Mouse (Mus musculus) heart, embryonic 11.5 days (tissue): ENCODE data around the gene Gtf3c4. TPM values are rescaled to one million over a fixed set of nuclear protein-coding genes. Genes with fewer than 3 reads are reported as not detected.
A peak's percentile ranks its signal among the peaks of the same experiment; 100 is the strongest.

Source experiments
- ATAC-seq: fragments of 200-750 bp; cut with Nextera tagmentation; replicated peaks from 2 replicates; pipeline ENCODE4 v1.8.0; 2017; ENCODE audit warnings: moderate library complexity; ENCODE audit not compliant: insufficient number of reproducible peaks, low FRiP score, low TSS enrichment
- H3K27ac ChIP-seq: fragments of 300-500 bp; sonication (generic); 2 replicates; pipeline ENCODE4 v1.5.1; 2014; ENCODE audit warnings: mild to moderate bottlenecking, low read depth, low read length
- H3K27me3 ChIP-seq: fragments of 300-500 bp; sonication (generic); 2 replicates; pipeline ENCODE4 v1.6.1; 2014; ENCODE audit warnings: mild to moderate bottlenecking, low read length, mixed read lengths; ENCODE audit not compliant: control insufficient read depth, insufficient read depth
- H3K36me3 ChIP-seq: fragments of 300-500 bp; sonication (generic); 2 replicates; pipeline ENCODE4 v1.6.1; 2014; ENCODE audit warnings: mild to moderate bottlenecking, low read length, moderate library complexity, mixed read lengths; ENCODE audit not compliant: control insufficient read depth, insufficient read depth
- H3K4me1 ChIP-seq: fragments of 300-500 bp; sonication (generic); 2 replicates; pipeline ENCODE4 v1.6.1; 2014; ENCODE audit warnings: low read length; ENCODE audit not compliant: control insufficient read depth, insufficient read depth
- H3K4me2 ChIP-seq: fragments of 300-500 bp; sonication (generic); 2 replicates; pipeline ENCODE4 v1.6.1; 2014; ENCODE audit warnings: mild to moderate bottlenecking, moderate library complexity
- H3K4me3 ChIP-seq: fragments of 300-500 bp; sonication (generic); 2 replicates; pipeline ENCODE4 v1.5.1; 2014; ENCODE audit warnings: low read depth, low read length
- H3K9ac ChIP-seq: fragments of 300-500 bp; sonication (generic); 2 replicates; pipeline ENCODE4 v1.6.1; 2014; ENCODE audit warnings: mild to moderate bottlenecking, low read depth, low read length, moderate library complexity
- H3K9me3 ChIP-seq: fragments of 300-500 bp; sonication (generic); replicated peaks from 2 replicates; pipeline ENCODE4 v1.6.1; 2016; ENCODE audit warnings: low read length; ENCODE audit not compliant: control insufficient read depth
- WGBS: fragments of 180-500 bp; shearing (Covaris S2); extraction: QIAGEN DNeasy Blood & Tissue Kit; methylation state at CpG from one replicate; pipeline ENCODE4 v1.1.7; 2014; ENCODE audit not compliant: insufficient replicate concordance; 5-methylcytosine and 5-hydroxymethylcytosine counted together
- polyA plus RNA-seq: library from polyadenylated mRNA; unstranded; fragments of >200 nt; fragmentation: Nextera tagmentation; extraction: Ambion mirVana; gene quantifications from 2 replicates; pipeline ENCODE4 v1.2.1, GENCODE M21; 2014

Gtf3c4 gene
- polyA plus RNA-seq, 1 experiment from 2014 or later: 13.7 TPM

DNA sequence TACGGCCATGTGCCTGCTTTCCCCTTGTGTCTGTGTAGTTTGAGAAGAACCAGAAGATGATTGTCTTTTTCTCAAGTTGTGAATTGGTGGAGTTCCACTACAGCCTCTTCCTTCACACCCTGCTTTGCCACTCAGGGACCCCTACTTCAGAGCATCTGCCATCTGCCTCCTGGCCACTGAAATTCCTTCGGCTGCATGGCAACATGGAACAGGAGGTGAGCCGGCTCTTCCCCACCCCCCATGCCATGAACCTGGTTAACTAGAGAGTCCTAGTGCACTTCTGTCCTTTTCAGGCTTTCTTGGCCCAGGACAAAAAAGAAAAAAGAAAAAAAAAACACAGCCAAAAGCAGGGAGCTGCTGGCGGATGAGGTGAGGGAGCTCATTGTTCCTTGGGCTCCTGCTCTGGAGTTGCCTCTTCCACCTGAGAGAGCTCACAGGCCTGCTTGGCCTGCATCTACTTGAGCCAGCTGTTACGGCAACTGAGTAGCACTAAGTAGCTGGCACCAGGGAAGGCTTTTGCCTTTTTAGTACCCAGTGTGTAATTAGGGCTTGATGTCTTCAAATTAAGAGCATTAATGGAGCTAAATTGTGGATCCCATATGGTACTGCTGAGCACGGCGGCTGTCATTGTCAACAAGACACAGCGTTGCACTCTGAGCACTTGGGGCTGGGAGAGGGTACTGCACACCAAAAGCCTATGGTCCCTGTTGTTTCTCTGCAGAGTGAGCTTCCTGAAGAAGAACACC lies 20.7 kb upstream of the Gtf3c4 start:
- Histone ChIP-seq H3K4me3 (no peak overlapping the region), H3K27ac (no peak overlapping the region), H3K36me3 (peaks cover 11% of the 10 kb centered on the region), H3K9ac (no peak overlapping the region), H3K4me2 (no peak overlapping the region), H3K4me1 (no peaks in the 10 kb centered on the region), H3K9me3 (no peaks in the 10 kb centered on the region), H3K27me3 (no peaks in the 10 kb centered on the region)
- no peak for ATAC-seq
- 94% methylated on average over 8 of the region's 8 CpGs for WGBS

DNA sequence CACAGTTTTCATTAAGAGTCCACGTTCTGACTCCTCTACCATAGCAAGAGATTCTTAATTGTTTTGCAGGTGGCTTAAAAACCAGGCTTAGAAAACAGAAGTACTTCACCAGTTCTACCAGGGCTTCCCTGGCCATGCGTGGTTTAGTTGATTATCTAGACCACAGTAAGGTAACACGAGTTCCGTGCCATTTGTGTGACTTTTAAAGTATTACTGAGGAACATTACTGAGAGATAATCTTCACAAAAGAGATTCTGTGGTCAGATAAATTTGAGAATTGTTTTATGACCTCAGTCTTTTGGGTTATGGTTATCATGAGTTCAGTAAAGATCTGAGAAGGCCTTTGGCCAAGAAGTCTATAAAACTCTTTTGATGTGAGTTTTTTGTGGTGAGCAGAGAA lies 19.1 kb upstream of the Gtf3c4 start:
- H3K36me3 ChIP-seq: peaks cover 10% of the 10 kb centered on the region
- no peaks in the 10 kb centered on the region for H3K4me1 ChIP-seq
- ATAC-seq: no peak
- no peak overlapping the region for H3K4me3 ChIP-seq
- no peak overlapping the region for H3K27ac ChIP-seq
- H3K9ac ChIP-seq: no peak overlapping the region
- WGBS: 89% methylated on average over 4 of the region's 4 CpGs
- H3K4me2 ChIP-seq: no peak overlapping the region
- no peaks in the 10 kb centered on the region for H3K9me3 ChIP-seq
- no peaks in the 10 kb centered on the region for H3K27me3 ChIP-seq

DNA sequence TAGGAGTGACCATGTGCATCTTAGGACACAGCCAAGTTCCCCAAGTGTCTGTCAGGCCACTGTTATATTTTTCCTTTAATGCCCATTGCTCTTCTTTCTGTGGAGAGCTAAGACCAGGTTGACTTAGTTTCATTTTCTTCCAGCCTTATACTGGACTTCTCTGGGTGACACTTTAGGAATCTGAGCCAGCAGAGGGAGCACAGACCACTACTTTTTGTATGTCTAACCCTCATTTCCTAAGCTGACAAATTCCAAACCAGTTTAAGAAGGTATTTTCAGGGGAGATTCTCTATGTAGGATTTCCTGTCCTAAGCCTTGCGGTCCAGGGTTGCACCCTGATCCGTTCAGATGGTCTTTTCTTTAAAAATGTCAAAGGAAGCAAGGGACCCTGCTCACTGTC lies 15.6 kb upstream of the Gtf3c4 start:
- no peak for ATAC-seq
- no peaks in the 10 kb centered on the region; the same call in 1 of the 2 replicates for H3K36me3 ChIP-seq

DNA sequence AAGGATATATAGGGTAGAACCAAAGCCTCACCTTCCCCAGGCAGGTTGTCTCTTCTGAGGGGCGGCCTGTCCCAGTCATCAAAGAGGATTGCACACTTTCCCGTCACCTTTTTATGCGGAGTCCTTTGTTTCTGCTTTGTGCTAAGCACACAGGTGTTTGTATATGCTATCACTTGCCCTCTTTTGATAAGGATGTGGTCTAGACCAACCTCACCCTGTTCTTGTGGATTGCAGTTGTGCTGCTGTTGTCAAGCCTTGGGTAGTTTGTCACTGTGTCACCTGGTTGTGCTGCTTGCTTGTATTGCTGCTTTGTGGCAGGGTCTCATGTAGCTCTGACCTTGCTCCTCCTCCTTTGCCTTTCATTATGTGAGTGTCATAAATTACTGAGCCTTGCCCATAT lies 12.4 kb upstream of the Gtf3c4 start:
- ATAC-seq: no peak
- Histone ChIP-seq H3K4me3 (no peak overlapping the region), H3K36me3 (peaks cover 6% of the 10 kb centered on the region; the same call in 1 of the 2 replicates), H3K4me1 (no peaks in the 10 kb centered on the region), H3K27ac (no peak overlapping the region), H3K4me2 (no peak overlapping the region), H3K9me3 (no peaks in the 10 kb centered on the region), H3K27me3 (no peaks in the 10 kb centered on the region), H3K9ac (no peak overlapping the region)
- 87% methylated on average over 3 of the region's 3 CpGs for WGBS

More for the DNA sequence above, 15.6 kb upstream of the Gtf3c4 start:
- WGBS: 89% methylated on average over 2 of the region's 2 CpGs
- Histone ChIP-seq H3K4me3 (no peak overlapping the region), H3K9ac (no peak overlapping the region), H3K27ac (no peak overlapping the region), H3K9me3 (no peaks in the 10 kb centered on the region), H3K4me2 (no peak overlapping the region), H3K27me3 (no peaks in the 10 kb centered on the region), H3K4me1 (no peaks in the 10 kb centered on the region)

DNA sequence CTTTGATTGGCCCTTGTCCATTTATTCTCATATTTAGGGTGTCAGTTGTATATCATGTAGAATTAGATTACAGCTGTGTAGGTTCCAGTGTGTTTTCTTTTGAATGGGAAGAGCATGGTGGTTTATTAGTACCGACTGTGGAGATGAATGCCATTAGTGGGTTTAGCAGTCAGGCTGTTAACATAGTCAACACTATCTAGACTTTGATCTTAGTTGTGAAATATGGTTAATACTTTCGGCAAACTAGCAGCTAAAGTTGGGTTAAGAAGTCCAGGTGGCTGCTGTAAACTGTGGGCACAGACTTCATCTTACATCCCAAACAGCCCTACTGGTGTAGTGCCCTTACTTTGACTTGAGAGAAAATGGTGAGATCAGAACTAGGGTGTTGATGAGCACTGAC lies 8.7 kb upstream of the Gtf3c4 start:
- peaks cover 11% of the 10 kb centered on the region; the same call in 1 of the 2 replicates for H3K36me3 ChIP-seq
- no peak overlapping the region for H3K27ac ChIP-seq

DNA sequence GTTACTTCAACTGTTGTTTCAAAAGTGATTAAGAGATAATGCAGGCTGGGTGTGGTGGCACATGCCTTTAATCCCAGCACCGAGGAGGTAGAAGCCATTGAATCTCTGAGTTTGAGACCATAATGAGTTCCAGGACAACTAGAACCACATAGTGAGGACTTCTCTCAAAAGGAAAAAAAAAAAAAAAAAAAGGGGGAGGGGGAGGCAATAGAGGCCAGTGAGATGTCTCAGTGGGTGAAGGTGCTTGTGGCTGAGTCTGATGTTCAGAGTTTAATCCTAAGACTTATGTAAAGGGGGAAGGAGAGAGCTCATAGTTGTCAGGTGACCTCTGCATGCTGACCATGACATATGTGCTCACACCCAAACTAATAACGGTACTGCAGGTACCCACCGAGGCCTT lies 1.9 kb upstream of the Gtf3c4 start:
- Histone ChIP-seq H3K4me2 (peak overlapping the region; percentile 96; the same call in 1 of the 2 replicates), H3K27me3 (no peaks in the 10 kb centered on the region), H3K4me3 (no peak overlapping the region), H3K27ac (no peak overlapping the region), H3K4me1 (peaks cover 13% of the 10 kb centered on the region), H3K9ac (no peak overlapping the region), H3K36me3 (0 out of 2 replicates have a peak, but pooled peaks cover 3% of the 10 kb centered on the region), H3K9me3 (no peaks in the 10 kb centered on the region)
- 73% methylated on average over 3 of the region's 3 CpGs for WGBS
- ATAC-seq: no peak

More for the DNA sequence above, 8.7 kb upstream of the Gtf3c4 start:
- H3K4me1 ChIP-seq: no peaks in the 10 kb centered on the region
- H3K4me2 ChIP-seq: no peak overlapping the region
- no peaks in the 10 kb centered on the region for H3K9me3 ChIP-seq
- no peak overlapping the region for H3K4me3 ChIP-seq
- no peak overlapping the region for H3K9ac ChIP-seq
- 87% methylated on average over 2 of the region's 2 CpGs for WGBS
- no peaks in the 10 kb centered on the region for H3K27me3 ChIP-seq
- no peak for ATAC-seq

DNA sequence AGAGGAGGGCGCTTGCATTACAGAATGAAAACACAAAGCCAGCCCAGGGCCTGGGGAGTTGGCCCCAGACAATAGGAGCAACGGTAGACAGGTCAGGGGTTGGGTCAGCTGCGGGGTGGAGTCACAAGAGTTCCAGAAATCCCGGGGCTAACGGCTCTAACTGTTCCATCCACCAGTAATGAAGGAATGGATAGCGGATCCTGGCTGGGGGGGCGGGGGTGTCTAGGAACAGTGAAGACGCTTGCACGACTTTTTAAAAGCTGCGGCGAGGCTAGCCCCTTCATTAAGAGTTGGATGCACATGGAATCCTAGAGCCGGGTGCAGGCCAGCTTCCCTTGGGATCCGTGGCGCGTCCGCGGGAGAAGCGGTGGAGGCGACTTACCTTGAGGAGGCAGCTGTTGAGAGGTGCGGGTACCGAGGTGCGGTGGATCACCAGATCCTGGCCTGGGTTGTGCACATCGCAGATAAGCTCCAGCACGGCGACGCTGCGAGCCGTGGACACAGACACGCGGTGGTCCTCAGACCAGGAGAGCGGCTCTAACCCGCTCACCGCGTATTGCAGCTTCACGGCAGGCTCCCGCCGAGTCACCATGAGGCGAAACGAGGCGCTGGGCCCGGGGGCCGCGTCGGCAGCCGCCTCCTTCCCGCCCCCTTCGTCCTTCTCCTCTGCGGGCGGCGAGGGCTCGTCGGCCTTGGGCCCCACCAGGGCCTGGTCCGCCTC lies 499 bp downstream of the Gtf3c4 start:
- H3K27me3 ChIP-seq: no peaks in the 10 kb centered on the region
- H3K4me3 ChIP-seq: peak overlapping the region; percentile 99
- H3K9me3 ChIP-seq: no peaks in the 10 kb centered on the region
- H3K4me1 ChIP-seq: peaks cover 19% of the 10 kb centered on the region
- peak overlapping the region; percentile 96 for H3K4me2 ChIP-seq
- H3K27ac ChIP-seq: peak overlapping the region; percentile 91
- WGBS: under 1% methylated on average over 51 of the region's 53 CpGs
- H3K9ac ChIP-seq: peak overlapping the region; percentile 97
- ATAC-seq: peak; percentile 59
- H3K36me3 ChIP-seq: 0 out of 2 replicates have a peak, but pooled peaks cover 4% of the 10 kb centered on the region

DNA sequence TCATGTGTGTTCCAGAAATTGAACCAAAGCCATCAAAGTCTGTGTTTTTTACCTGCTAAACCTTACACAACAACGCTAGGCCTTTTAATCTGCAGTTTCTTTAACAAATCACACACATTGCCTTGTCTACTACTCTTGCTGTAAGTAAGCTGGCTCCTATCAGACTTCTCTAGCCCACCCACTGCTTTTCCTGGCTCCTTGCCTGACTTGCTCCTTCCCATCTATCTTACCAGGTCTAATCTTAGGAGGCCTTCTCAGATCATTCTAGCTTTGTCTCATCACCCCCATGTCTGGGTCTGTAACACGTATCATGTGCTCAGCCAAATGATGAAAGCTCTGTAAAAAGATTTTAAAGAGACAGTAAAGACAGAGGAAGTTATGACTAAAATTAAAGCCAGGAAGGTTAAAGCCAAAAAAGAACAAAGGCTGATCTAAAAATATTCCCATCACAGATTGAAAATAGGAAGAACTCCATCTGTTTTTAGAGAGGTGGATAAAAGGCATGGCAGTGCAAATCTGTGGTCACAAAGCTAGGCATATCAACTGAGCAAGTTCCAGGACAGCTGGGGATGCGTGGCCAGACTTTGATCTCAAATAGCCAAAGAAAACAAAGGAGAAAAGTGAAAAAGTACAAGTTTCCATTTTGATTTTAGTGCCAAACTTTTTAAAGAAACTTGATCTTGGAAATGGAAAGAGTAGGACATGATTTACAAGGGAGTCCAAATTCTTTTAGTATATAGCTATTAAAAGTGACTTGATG lies 3.8 kb downstream of the Gtf3c4 start:
- no peaks in the 10 kb centered on the region for H3K9me3 ChIP-seq
- ATAC-seq: no peak
- H3K4me2 ChIP-seq: no peak overlapping the region
- no peaks in the 10 kb centered on the region for H3K27me3 ChIP-seq
- no peak overlapping the region for H3K9ac ChIP-seq
- no peak overlapping the region for H3K4me3 ChIP-seq
- 57% methylated on average over 3 of the region's 3 CpGs for WGBS
- no peak overlapping the region for H3K27ac ChIP-seq
- peaks cover 21% of the 10 kb centered on the region for H3K36me3 ChIP-seq
- H3K4me1 ChIP-seq: peaks cover 17% of the 10 kb centered on the region
